Mouse (Mus musculus): Measurements from ENCODE around the gene Cnn2. TPM values are rescaled to one million over a fixed set of nuclear protein-coding genes. Genes with fewer than 3 reads are reported as not detected.
A peak's percentile ranks its signal among the peaks of the same experiment; 100 is the strongest.

The Cnn2 gene
- total and polyA plus RNA-seq, 3 experiments, result 29.5 to 58.8 (median 50.1) TPM

GRCm38 (mm10) chr10:79989870-79990269 lies 1.5 kb downstream of the Cnn2 start:
- no peak for DNase-seq

DNA sequence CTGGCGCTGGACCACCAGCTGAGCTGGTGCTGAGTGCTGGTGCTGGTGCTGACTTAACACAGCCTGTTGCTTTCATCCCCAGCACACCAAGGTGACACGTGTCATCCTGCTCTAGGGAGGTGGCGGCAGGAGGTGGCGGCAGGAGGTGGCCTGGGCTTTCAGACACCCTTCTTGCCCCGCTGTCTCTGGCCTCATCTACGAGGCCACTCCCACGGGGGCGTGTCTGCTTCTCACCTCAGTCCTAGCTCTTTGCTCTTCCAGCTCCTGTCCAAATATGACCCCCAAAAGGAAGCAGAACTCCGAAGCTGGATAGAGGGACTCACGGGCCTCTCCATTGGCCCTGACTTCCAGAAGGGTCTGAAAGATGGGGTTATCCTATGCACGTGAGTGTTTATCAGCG lies 2.7 kb downstream of the Cnn2 start:
- no peak for DNase-seq

- no peak for DNase-seq
Observed at GRCm38 (mm10) chr10:79991548-79991947, 3.2 kb downstream of the Cnn2 start.

- peak; percentile 45 for DNase-seq
Observed at GRCm38 (mm10) chr10:79994397-79995115, 6.2 kb downstream of the Cnn2 start.

GRCm38 (mm10) chr10:79995636-79996035 lies 7.3 kb downstream of the Cnn2 start:
- no peak for DNase-seq

DNA sequence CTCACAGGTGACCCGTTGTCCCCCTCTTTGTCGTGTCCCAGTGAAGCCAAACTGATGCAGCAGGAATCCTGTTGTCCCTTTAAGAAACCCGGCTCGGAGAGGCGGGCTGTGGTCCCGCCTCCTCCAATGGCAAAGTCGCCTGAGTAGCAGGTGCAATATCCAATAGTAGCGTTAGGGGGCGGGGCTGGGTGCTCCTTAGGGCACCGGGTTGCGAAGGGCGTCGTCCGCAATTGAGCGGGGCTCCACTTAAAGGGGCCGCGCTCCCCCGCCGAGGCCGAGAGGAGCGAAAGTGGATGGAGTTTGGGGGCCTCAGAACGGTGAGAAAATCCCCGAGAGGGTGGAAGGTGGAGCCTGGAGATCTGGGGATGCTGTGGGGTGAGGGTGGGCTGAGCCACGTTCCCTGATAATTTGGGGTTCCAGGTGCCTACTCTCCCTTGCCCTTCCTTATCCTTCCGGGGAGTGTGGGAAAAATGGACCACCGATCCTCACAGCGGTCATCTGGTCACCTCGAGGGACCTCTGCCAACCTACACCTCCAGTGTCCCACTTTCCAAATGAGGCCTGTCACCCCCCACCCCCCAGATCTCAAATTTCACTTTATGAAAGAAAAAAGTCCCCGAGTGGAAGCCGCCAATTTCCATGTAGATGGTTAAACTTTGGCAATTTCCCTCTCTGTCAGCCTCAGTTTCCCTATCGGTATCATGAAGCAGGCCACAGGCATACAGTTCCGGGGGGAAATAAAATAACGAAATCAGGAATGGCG lies 8.1 kb downstream of the Cnn2 start, which contains the start of gene Abca7:
Gene Abca7, plus strand, starts transcription at position 223 of the 762 bp plus-strand sequence.
- peak; percentile 98 for DNase-seq

GRCm38 (mm10) chr10:79997034-79997760 lies 8.8 kb downstream of the Cnn2 start:
- DNase-seq, result peak; percentile 84

- DNase-seq, result no peak
Observed at GRCm38 (mm10) chr10:79997819-79998218, 9.4 kb downstream of the Cnn2 start.

- no peak for DNase-seq
Observed at GRCm38 (mm10) chr10:80001945-80002344, 13.6 kb downstream of the Cnn2 start.

DNA sequence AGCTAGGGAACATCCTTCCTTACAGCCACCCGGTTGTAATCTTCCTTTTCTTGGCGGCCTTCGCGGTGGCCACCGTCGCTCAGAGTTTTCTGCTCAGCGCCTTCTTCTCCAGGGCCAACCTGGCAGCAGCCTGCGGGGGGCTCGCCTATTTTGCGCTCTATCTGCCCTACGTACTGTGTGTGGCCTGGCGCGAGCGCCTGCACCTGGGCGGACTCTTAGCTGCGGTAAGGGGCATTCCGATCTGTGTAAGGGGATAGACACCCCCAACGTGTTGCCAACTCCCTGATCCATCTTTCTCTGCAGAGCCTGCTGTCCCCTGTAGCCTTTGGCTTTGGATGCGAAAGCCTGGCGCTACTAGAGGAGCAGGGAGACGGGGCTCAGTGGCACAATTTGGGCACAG lies 14.4 kb downstream of the Cnn2 start:
- DNase-seq, result no peak

DNA sequence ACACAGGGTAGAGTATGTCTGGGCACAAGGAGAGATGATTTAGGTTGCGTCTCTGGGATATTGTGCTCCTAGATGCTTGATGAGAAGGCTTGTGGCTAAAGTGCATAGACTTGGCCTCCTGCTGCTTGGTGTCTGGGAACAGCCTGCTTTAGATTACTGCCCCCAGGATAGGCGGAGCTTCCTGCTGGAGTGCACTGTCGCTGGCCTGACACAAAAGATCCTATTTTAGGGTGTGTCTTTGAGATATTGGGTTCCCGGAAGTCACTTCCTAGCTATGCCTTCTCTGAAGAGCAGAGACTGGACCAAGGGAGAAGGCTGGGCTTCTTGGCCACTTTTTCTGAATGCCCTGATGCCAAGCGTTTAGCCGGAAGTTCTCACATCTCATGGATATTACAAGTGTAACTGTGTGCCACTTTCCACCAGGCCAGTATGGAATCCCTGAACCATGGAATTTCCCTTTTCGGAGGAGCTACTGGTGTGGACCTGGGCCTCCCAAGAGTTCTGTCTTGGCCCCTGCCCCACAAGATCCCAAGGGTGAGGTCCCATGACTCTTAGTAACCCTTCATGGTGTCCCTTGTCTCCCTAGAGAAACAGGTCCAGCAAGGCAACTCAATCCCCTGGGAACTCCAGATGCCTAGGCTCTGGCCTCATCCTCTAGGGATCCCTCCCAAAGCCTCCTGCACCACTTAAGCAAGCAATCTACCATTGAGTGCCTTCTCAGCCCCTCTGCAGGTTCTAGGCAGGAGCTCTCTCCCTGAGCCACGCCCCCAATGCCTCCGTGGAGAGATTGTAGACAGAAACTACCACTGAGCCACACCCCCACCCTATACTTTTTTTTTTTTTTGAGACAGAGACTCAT lies 15.2 kb downstream of the Cnn2 start:
- peak; percentile 40 for DNase-seq

GRCm38 (mm10) chr10:80004233-80004705 lies 15.9 kb downstream of the Cnn2 start:
- peak; percentile 87 for DNase-seq

GRCm38 (mm10) chr10:80011740-80012139 lies 23.4 kb downstream of the Cnn2 start:
- no peak for DNase-seq

DNA sequence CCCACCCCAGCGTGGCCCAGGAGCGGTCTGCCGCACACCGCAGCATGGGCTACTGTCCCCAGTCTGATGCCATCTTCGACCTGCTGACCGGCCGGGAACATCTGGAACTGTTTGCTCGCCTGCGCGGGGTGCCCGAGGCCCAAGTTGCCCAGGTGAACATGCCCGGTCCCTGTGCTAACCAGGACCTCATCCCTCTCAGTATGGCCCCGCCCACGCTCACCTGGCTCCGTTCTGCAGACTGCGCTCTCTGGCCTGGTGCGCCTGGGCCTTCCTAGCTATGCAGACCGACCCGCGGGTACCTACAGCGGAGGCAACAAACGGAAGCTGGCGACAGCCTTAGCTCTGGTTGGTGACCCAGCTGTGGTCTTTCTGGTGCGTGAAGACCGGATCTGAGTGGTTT lies 25.2 kb downstream of the Cnn2 start:
- no peak for DNase-seq

DNA sequence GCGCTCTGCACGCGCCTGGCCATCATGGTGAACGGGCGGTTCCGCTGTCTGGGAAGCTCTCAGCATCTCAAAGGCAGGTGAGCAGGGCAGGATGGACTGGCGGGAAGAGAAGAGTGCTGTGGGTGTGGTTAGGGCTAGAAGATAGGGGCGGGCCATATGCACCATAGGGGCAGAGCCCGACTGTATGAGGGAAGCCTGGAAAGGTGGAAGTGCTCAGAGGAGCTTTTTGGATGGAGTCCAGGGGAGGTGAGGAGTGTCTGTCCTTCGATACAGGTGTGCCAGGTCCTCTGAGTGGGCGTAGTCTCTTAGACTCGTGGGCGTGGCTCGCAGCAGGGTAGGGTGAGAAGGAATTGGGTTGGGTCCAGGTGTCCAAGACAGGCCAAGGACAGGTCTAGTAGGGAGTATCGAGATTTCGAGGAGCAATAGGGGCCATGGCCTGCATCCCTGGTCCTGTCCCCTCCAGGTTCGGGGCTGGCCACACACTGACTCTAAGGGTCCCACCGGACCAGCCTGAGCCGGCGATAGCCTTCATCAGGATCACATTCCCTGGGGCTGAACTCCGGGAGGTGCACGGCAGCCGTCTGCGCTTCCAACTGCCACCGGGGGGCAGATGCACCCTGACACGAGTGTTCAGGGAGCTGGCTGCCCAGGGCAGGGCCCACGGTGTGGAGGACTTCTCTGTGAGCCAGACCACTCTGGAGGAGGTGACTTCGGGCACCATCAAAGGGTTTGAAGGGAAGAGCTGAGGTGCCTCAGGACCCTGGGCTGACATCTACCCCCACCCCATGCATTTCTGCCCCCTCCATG lies 26.3 kb downstream of the Cnn2 start:
- no peak for DNase-seq

DNA sequence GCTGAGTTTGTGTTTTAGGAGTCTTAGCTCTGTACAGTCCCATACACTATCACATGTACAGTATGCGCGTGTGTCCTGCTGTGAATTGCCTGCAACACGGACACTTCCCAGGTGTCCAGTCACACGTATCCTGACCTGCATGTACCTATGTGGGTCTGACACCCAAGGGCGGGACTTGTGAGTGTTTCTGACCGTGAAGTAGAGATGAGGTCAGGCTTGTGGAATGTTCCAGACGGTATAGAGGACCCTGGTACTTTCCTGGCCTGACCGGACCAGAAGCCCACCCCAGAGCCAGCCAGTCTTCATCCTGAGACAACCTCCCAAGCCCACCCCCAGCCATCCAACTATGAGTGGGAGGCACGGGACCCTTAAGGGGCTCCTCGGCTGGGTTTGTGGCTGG lies 27.2 kb downstream of the Cnn2 start:
- DNase-seq, result no peak

DNA sequence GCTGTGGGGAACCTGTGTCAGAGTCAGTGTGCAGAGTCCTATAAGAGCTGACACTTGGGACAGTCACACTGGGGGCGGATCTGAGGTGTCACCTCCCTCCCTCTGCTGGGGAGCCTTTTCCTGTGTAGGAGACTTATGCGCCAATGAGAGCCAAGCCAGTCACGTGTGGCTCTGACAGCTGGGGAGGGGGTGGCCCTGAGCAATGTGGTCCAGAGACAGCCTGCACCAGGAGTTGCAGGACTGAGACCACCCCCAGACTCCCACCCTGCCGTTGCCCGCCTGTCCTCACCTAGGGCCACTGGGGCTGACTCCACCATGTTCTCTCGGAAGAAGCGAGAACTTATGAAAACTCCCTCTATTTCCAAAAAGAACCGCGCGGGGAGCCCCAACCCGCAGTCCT lies 28.1 kb downstream of the Cnn2 start, which contains the start of gene Arhgap45:
Gene Arhgap45, plus strand, starts transcription at position 143 of the 400 bp plus-strand sequence.
- DNase-seq, result peak; percentile 36

DNA sequence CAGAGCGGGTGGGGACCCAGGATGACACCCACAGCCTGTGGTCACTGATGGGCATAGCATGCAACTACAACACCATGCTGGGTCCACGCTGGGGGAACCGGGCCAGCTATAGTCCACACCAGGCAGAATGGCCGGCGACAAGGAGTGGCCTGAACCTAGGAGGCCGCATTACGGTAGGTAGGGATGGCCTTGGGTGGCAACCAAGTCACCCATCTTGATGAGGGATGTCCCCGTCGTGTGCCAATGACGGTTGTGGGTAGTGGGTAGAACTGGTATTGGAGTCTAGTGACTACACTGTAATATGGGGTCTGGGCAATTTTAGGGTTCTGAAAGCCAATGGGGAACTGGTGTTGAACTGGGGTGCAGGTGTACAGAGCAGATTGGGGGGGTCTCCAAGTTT lies 28.5 kb downstream of the Cnn2 start:
- DNase-seq, result no peak

GRCm38 (mm10) chr10:80017361-80017760 lies 29.0 kb downstream of the Cnn2 start:
- peak; percentile 44 for DNase-seq

DNA sequence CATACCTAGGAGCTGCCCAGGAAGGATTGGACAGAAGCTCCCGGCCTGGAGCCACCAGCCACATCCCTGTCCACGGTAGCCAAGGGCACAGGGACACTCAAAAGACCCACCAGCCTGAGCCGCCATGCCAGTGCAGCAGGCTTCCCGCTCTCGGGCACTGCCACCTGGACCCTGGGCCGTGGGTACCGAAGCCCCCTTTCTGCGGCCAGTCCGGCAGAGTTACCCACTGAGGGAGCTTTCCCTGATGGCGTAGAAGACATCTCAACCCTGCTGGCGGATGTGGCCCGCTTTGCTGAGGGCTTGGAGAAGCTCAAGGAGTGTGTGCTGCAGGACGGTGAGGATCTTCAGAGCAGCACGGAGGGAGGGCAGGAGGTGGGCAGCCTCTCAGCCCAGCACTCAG lies 29.4 kb downstream of the Cnn2 start:
- no peak for DNase-seq

All from adrenal gland, adult 2 months (tissue).